Mouse (Mus musculus) monocyte, adult 5-6 weeks (primary cell): Measurements from ENCODE around the gene Fam171b. TPM values are rescaled to one million over a fixed set of nuclear protein-coding genes. Genes with fewer than 3 reads are reported as not detected.

Experiments
- ATAC-seq: fragments of 153-309, 156-312 bp; replicated peaks from 2 replicates; pipeline ENCODE4 v1.8.0; 2017; ENCODE audit warnings: mild to moderate bottlenecking; ENCODE audit not compliant: low TSS enrichment, insufficient number of reproducible peaks, severe bottlenecking, poor library complexity, low FRiP score
- total RNA-seq: library from RNA; stranded (forward); fragments of 200-1000, 200-491, 200-594 nt; gene quantifications from 3 replicates; pipeline ENCODE4 v1.2.3, GENCODE M21; 2017

The Fam171b gene
- 0.10 TPM in 1 of 3 replicates, not detected in the others for total RNA-seq

GRCm38 (mm10) chr2:83812483-83813272 lies at the start of gene Fam171b:
Fam171b (plus strand) TSS chr2:83812636.
- ATAC-seq: 0 out of 2 replicates have a peak, but pooled peaks have one; percentile 20

GRCm38 (mm10) chr2:83766058-83766457 lies 46.4 kb upstream of the Fam171b start:
- no peak for ATAC-seq

GRCm38 (mm10) chr2:83766878-83767277 lies 45.6 kb upstream of the Fam171b start:
- no peak for ATAC-seq

- ATAC-seq: no peak
Measured at GRCm38 (mm10) chr2:83768311-83769047, 44.0 kb upstream of the Fam171b start.

GRCm38 (mm10) chr2:83771155-83771812 lies 41.2 kb upstream of the Fam171b start:
- ATAC-seq: peak; percentile 80

- ATAC-seq: no peak
Measured at GRCm38 (mm10) chr2:83791330-83792073, 20.9 kb upstream of the Fam171b start.

- ATAC-seq: no peak
Measured at GRCm38 (mm10) chr2:83792102-83792501, 20.3 kb upstream of the Fam171b start.

- no peak for ATAC-seq
Measured at GRCm38 (mm10) chr2:83795766-83796165, 16.7 kb upstream of the Fam171b start.

- no peak for ATAC-seq
Measured at GRCm38 (mm10) chr2:83797902-83798497, 14.4 kb upstream of the Fam171b start.

GRCm38 (mm10) chr2:83813273-83813892 lies 947 bp downstream of the Fam171b start:
- ATAC-seq: no peak

- ATAC-seq: no peak
Measured at GRCm38 (mm10) chr2:83814009-83814408, 1.6 kb downstream of the Fam171b start.

GRCm38 (mm10) chr2:83816147-83816546 lies 3.7 kb downstream of the Fam171b start:
- ATAC-seq: no peak

- no peak for ATAC-seq
Measured at GRCm38 (mm10) chr2:83825161-83825560, 12.7 kb downstream of the Fam171b start.

- no peak for ATAC-seq
Measured at GRCm38 (mm10) chr2:83828895-83829539, 16.6 kb downstream of the Fam171b start.

GRCm38 (mm10) chr2:83832903-83833302 lies 20.5 kb downstream of the Fam171b start:
- no peak for ATAC-seq

GRCm38 (mm10) chr2:83835313-83836070 lies 23.1 kb downstream of the Fam171b start:
- no peak for ATAC-seq

GRCm38 (mm10) chr2:83848495-83848894 lies 36.1 kb downstream of the Fam171b start:
- ATAC-seq: no peak
